Comparison of ENCODE assay signal across 12 mouse cellular contexts in the genomic region with DNA sequence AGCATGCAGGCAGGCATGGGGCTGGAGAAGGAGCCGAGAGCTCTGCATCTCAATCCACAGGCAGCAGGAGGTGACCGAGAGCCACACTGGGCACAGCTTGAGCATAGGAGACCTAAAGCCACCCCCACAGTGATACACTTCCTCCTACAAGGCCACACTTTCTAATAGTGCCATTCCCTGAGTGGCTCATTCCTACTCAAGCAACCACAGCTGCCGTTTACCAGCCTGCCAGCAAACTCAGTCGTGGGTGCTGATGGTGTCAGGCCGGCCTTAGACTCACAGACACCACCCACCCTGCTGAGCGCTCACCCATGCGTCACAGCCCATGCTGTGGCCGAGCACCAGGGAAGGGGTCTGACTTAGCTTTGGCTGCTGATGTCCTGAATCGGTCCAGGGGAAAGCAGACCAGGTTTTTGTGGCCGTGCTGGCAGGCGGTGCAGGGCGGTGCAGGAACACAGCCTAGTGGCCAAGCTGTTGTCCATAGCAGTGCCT. TPM values are rescaled to one million over a fixed set of nuclear protein-coding genes. Genes with fewer than 3 reads are reported as not detected.
DNase-seq lines count a peak whose midpoint lies in the region; ATAC-seq and TF ChIP-seq lines count a peak whose summit lies in the region.
"Had no signal": no experiment of that assay in that cellular context is flagged by ENCODE, and none has a peak within 500 bp of the region (broad histone marks: within the 10 kb centered on the region; RNA-seq: fewer than 3 reads in every experiment).

No protein-coding gene starts in this region.

- TF ChIP-seq CTCF in layer of hippocampus, adult 2 months (conservative IDR thresholded peaks at IDR 0.05), result peak; percentile 67

- no peaks in the 10 kb centered on the region for H3K27me3 ChIP-seq in heart, embryonic 10.5 days (ENCODE audit: insufficient read depth, poor library complexity, severe bottlenecking)
- no peaks in the 10 kb centered on the region for H3K27me3 ChIP-seq in liver, embryonic 11.5 days (replicated peaks; ENCODE audit: control insufficient read depth, insufficient read depth, low read length)

- peak; percentile 37 to 43 for DNase-seq in layer of hippocampus, adult 2 months (ENCODE audit: low spot score in 2 of 2)
- DNase-seq in layer of hippocampus, postnatal 36 days, result no peak
- peak; percentile 23 for DNase-seq in ZHBTc4 (ENCODE audit: low read depth, low spot score)
- DNase-seq in cerebellum, adult 11 months, result peak; percentile 65
- peak; percentile 39 to 68 for DNase-seq in left cerebral cortex, postnatal 14 days (ENCODE audit: low spot score in 2 of 2)
- no peak for DNase-seq in heart, embryonic 10.5 days (ENCODE audit: low spot score)
- DNase-seq in liver, embryonic 11.5 days (ENCODE audit: low spot score), result no peak
- DNase-seq: forebrain, postnatal 0 days had no signal

- H3K4me2 ChIP-seq in liver, embryonic 11.5 days, result no peak overlapping the region

- WGBS in heart, embryonic 10.5 days, result 82% methylated on average over 12 of the region's 12 CpGs
- 90% methylated on average over 12 of the region's 12 CpGs for WGBS in liver, embryonic 11.5 days

- H3K4me1 ChIP-seq in heart, embryonic 10.5 days, result peaks cover 15% of the 10 kb centered on the region
- H3K4me1 ChIP-seq in liver, embryonic 11.5 days (replicated peaks; ENCODE audit: control insufficient read depth, insufficient read depth, low read length), result peaks cover under 1% of the 10 kb centered on the region; the same call in 1 of the 2 replicates

- ATAC-seq in liver, embryonic 11.5 days (replicated peaks; ENCODE audit: low FRiP score), result no peak
- ATAC-seq: forebrain, postnatal 0 days had no signal

- intact Hi-C loops in left cerebral cortex, postnatal 14 days (cut with DNase I), result no loop called here

- H3K9me3 ChIP-seq in heart, embryonic 10.5 days, result no peaks in the 10 kb centered on the region
- no peaks in the 10 kb centered on the region for H3K9me3 ChIP-seq in liver, embryonic 11.5 days (ENCODE audit: control insufficient read depth, low read length)

- H3K27ac ChIP-seq in layer of hippocampus, adult 2 months, result peak overlapping the region; percentile 43; the same call in 1 of the 2 replicates
- H3K27ac ChIP-seq in heart, embryonic 10.5 days, result no peak overlapping the region
- no peak overlapping the region for H3K27ac ChIP-seq in liver, embryonic 11.5 days (ENCODE audit: low read depth, low read length)

- H3K4me3 ChIP-seq in layer of hippocampus, adult 2 months, result no peak overlapping the region
- no peak overlapping the region for H3K4me3 ChIP-seq in heart, embryonic 10.5 days
- no peak overlapping the region for H3K4me3 ChIP-seq in liver, embryonic 11.5 days (ENCODE audit: low read depth, low read length)

- no peak overlapping the region for H3K9ac ChIP-seq in liver, embryonic 11.5 days (ENCODE audit: low read depth, low read length)
- H3K9ac ChIP-seq: forebrain, postnatal 0 days had no signal

- H3K36me3 ChIP-seq in heart, embryonic 10.5 days, result peaks cover 93% of the 10 kb centered on the region
- H3K36me3 ChIP-seq in liver, embryonic 11.5 days (ENCODE audit: control insufficient read depth, insufficient read depth, low read length), result peaks cover 39% of the 10 kb centered on the region

RNA-seq across cellular contexts. Expression of gene Abhd16a, which starts 8.1 kb away (rescaled TPM):
- total RNA-seq in layer of hippocampus, adult 2 months (2021), result 100 to 1,000 TPM; 110 to 113 TPM
- total RNA-seq in layer of hippocampus, postnatal 36 days (2021), result 100 to 1,000 TPM; 101 to 102 TPM
- 100 to 1,000 TPM; 101 to 113 TPM for total RNA-seq in left cerebral cortex, postnatal 14 days (2021)
- 66.7 and 69.8 TPM in 2 replicates for polyA plus RNA-seq in heart, embryonic 10.5 days (2016; fragmentation: Nextera tagmentation; extraction: Ambion mirVana)
- polyA plus RNA-seq in liver, embryonic 11.5 days (2014; fragmentation: Nextera tagmentation; extraction: Ambion mirVana), result 71.6 and 79.8 TPM in 2 replicates

RNA-seq across cellular contexts. Expression of gene Ly6g5c, which starts 10.9 kb away (rescaled TPM):
- not detected for total RNA-seq in layer of hippocampus, adult 2 months (2021)
- not detected for total RNA-seq in layer of hippocampus, postnatal 36 days (2021)
- not detected for total RNA-seq in left cerebral cortex, postnatal 14 days (2021)
- not detected in 2 replicates for polyA plus RNA-seq in heart, embryonic 10.5 days (2016; fragmentation: Nextera tagmentation; extraction: Ambion mirVana)
- polyA plus RNA-seq in liver, embryonic 11.5 days (2014; fragmentation: Nextera tagmentation; extraction: Ambion mirVana), result not detected in 2 replicates
- total RNA-seq: adrenal gland, postnatal 36 days; forebrain, postnatal 0 days; heart, postnatal 10 days; layer of hippocampus, postnatal 10 days had no signal
- polyA plus RNA-seq: forebrain, postnatal 0 days; lung, embryonic 16.5 days had no signal

RNA-seq across cellular contexts. Expression of gene Ly6g6f, which starts 11.8 kb away (rescaled TPM):
- total RNA-seq in layer of hippocampus, adult 2 months (2021), result under 1 TPM in 1 of 2 experiments, not detected in 1; 0.52 TPM
- total RNA-seq in layer of hippocampus, postnatal 36 days (2021), result not detected
- total RNA-seq in left cerebral cortex, postnatal 14 days (2021), result not detected
- polyA plus RNA-seq in heart, embryonic 10.5 days (2016; fragmentation: Nextera tagmentation; extraction: Ambion mirVana), result 0.91 and 1.0 TPM in 2 replicates
- 12.8 and 13.5 TPM in 2 replicates for polyA plus RNA-seq in liver, embryonic 11.5 days (2014; fragmentation: Nextera tagmentation; extraction: Ambion mirVana)
- total RNA-seq: adrenal gland, postnatal 36 days; forebrain, postnatal 0 days; heart, postnatal 10 days; layer of hippocampus, postnatal 10 days had no signal
- polyA plus RNA-seq: forebrain, postnatal 0 days had no signal

RNA-seq across cellular contexts. Expression of gene Ly6g5b, which starts 18.0 kb away (rescaled TPM):
- total RNA-seq in layer of hippocampus, adult 2 months (2021), result under 1 TPM in 1 of 2 experiments, not detected in 1; 0.54 TPM
- total RNA-seq in layer of hippocampus, postnatal 36 days (2021), result under 1 TPM in 1 of 2 experiments, not detected in 1; 0.70 TPM
- total RNA-seq in left cerebral cortex, postnatal 14 days (2021), result under 1 TPM in 1 of 2 experiments, not detected in 1; 0.59 TPM
- 0.73 and 0.99 TPM in 2 replicates for polyA plus RNA-seq in heart, embryonic 10.5 days (2016; fragmentation: Nextera tagmentation; extraction: Ambion mirVana)
- polyA plus RNA-seq in liver, embryonic 11.5 days (2014; fragmentation: Nextera tagmentation; extraction: Ambion mirVana), result 0.69 and 0.89 TPM in 2 replicates

RNA-seq across cellular contexts. Expression of gene Ly6g6d, which starts 19.3 kb away (rescaled TPM):
- 1 to 10 TPM; 1.1 TPM for total RNA-seq in layer of hippocampus, adult 2 months (2021)
- total RNA-seq in layer of hippocampus, postnatal 36 days (2021), result 1 to 10 TPM in 1 of 2 experiments, under 1 TPM in 1; 0.99 to 2.1 TPM
- total RNA-seq in left cerebral cortex, postnatal 14 days (2021), result 1 to 10 TPM in 1 of 2 experiments, not detected in 1; 1.2 TPM
- polyA plus RNA-seq in heart, embryonic 10.5 days (2016; fragmentation: Nextera tagmentation; extraction: Ambion mirVana), result 2.5 and 2.6 TPM in 2 replicates
- polyA plus RNA-seq in liver, embryonic 11.5 days (2014; fragmentation: Nextera tagmentation; extraction: Ambion mirVana), result 0.44 and 0.78 TPM in 2 replicates
- total RNA-seq: forebrain, postnatal 0 days had no signal

Comparison
In these comparisons a context has a peak if more than half of its experiments do, and no peak if none do; other contexts are left out.
1. DNase-seq: peak in layer of hippocampus, adult 2 months (2 of 2), ZHBTc4 (single experiment), cerebellum, adult 11 months (single experiment) and left cerebral cortex, postnatal 14 days (2 of 2); none in layer of hippocampus, postnatal 36 days (0 of 2), heart, embryonic 10.5 days (single experiment) and liver, embryonic 11.5 days (single experiment).